Mouse (Mus musculus) MEL (cell line): Measurements from ENCODE around the gene Gm12355.

Experiments used
- CHD2 ChIP-seq: IDR thresholded peaks from 2 replicates; pipeline ENCODE4 v1.6.1; 2011; ENCODE audit warnings: low read length, improper control_type of control experiment
- CTCF ChIP-seq, 3 experiments: IDR thresholded peaks in 2 of 3; conservative IDR thresholded peaks in 1 of 3; 2 replicates each; pipeline ENCODE4 v1.5.1; 2011 to 2012; ENCODE audit warnings: low read length in 3 of 3, low read depth in 2 of 3, mild to moderate bottlenecking in 2 of 3, improper control_type of control experiment in 1 of 3, inconsistent platforms in 1 of 3, mixed read lengths in 1 of 3, moderate library complexity in 1 of 3; ENCODE audit not compliant: control insufficient read depth in 1 of 3, insufficient read depth in 1 of 3, poor library complexity in 1 of 3, severe bottlenecking in 1 of 3
- KAT2A ChIP-seq: conservative IDR thresholded peaks from 2 replicates; pipeline ENCODE4 v1.6.1; 2012; ENCODE audit warnings: low read depth, low read length, improper control_type of control experiment, inconsistent platforms
- NRF1 ChIP-seq: IDR thresholded peaks from 2 replicates; pipeline ENCODE4 v1.6.1; 2014; ENCODE audit warnings: low read depth, mild to moderate bottlenecking, inconsistent platforms, low read length, improper control_type of control experiment, moderate library complexity; ENCODE audit not compliant: poor library complexity, insufficient read depth, severe bottlenecking
- POLR2A ChIP-seq, 2 experiments: IDR thresholded peaks; 2 replicates each; pipeline ENCODE4 v1.6.1; 2011 to 2012; ENCODE audit warnings: low read length in 2 of 2, mild to moderate bottlenecking in 2 of 2, control low read depth in 1 of 2, improper control_type of control experiment in 1 of 2, low read depth in 1 of 2, moderate library complexity in 1 of 2; ENCODE audit not compliant: control insufficient read depth in 1 of 2, insufficient read depth in 1 of 2, poor library complexity in 1 of 2
- SMC3 ChIP-seq: IDR thresholded peaks from 2 replicates; pipeline ENCODE4 v1.6.1; 2011; ENCODE audit warnings: low read depth, low read length, improper control_type of control experiment
- TAL1 ChIP-seq: IDR thresholded peaks from 2 replicates; pipeline ENCODE4 v1.6.1; 2012; ENCODE audit warnings: mild to moderate bottlenecking, inconsistent platforms, low read length, moderate library complexity, mixed read lengths
- ZKSCAN1 ChIP-seq: IDR thresholded peaks from 2 replicates; pipeline ENCODE4 v1.6.1; 2012; ENCODE audit warnings: low read depth, mild to moderate bottlenecking, inconsistent platforms, low read length, improper control_type of control experiment, moderate library complexity

DNA sequence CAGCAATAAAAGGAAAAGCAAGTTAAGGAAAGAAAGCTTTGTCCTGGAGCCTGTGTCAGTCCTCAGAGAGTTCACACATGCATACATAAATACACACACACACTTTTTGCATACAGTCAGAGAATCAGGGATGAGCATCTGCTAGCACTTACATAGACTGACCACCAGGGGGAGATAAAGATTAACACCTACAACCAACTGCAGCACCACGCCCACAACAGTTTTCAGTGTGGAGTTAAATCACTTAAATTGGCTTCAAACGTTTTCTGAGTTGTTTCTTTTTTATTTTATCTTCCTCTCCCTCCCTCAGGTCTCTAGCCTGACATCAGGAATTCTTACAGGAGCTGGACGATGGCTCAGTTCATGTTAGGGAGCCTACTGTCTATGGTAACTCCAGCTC lies 18.7 kb downstream of the Gm12355 start:
- TF ChIP-seq CTCF (IDR thresholded peaks at IDR 0.05 in 2 of 3, conservative IDR thresholded peaks at IDR 0.05 in 1 of 3; ENCODE audit: control insufficient read depth in 1 of 3, insufficient read depth in 1 of 3, low read depth in 2 of 3, low read length in 3 of 3, poor library complexity in 1 of 3, severe bottlenecking in 1 of 3) (peak; percentile 60 to 92 (median 88)), ZKSCAN1 (no peak), TAL1 (no peak), POLR2A (IDR thresholded peaks at IDR 0.05; ENCODE audit: control insufficient read depth in 1 of 2, insufficient read depth in 1 of 2, low read depth in 1 of 2, low read length in 2 of 2, poor library complexity in 1 of 2) (no peak), NRF1 (no peak), KAT2A (no peak), CHD2 (no peak), SMC3 (peak; percentile 96)
